Mouse (Mus musculus): Measurements from ENCODE around the gene Olfr1151. TPM values are rescaled to one million over a fixed set of nuclear protein-coding genes. Genes with fewer than 3 reads are reported as not detected.

Gene Olfr1151
- not detected for total RNA-seq (2021)
- long read RNA-seq, experiment 1 = 0 reads
- long read RNA-seq, experiment 2 = 0 reads

DNA sequence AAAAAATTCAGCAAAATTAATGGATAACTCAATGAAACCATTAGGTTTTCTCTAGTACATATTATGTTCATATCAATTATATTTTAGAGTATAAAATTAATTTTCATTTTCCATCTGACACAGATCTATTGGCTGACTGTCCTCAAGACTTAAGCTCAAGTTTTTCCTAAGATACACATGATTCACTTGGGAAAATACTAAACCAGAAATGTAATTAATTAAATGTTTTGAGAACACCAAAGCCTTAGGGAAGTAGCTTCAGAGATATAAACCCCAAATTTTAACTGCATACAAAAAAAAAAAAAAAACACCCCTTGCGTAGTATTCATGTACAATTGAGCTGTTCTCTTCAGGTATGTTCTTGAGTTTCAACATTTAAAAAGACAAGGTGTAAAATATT lies at the start of gene Olfr1151:
Olfr1151 (plus strand) TSS at position 301 of the 400 bp plus-strand sequence.
- no peak for DNase-seq

DNA sequence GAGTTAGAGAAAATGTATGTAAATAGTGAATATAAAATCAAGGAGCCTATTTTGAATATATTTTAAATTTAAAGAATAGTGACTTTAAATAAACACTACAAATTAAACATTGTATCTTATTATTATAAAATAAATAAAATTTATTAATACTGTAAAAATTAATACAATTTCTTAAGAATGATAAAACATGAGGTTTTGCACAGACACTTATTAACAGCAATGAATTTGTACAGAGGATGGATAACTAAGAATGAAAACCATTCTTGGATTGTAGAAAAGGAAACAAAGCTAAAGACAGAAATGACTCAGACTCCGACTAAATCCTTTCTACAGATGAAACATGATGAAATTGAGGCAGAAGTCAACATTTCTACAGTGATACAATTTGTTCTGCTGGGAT lies 46.1 kb upstream of the Olfr1151 start, which contains the start of gene Olfr1145:
Olfr1145 (plus strand) TSS at position 301 of the 400 bp plus-strand sequence.
- DNase-seq = no peak

DNA sequence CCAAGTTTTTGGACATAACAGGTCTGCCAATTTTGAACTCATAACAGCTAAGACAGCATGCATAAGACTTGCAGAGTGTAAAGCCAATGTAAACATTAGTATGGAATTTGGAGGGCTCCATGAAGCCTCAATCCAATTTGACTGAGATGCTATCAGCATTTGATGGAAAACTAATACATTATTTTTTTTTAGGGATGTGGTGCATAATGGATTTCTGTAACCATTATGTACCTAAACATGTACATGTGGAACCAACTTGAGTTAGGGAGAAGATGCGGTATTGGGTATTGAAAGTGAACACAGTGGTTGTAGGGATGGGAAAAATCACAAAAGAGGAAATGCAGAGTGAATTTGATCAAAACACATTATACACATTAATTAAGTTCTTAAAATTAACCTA lies 25.4 kb upstream of the Olfr1151 start, which contains the start of gene Olfr1148:
Olfr1148 (plus strand) TSS at position 301 of the 400 bp plus-strand sequence.
- DNase-seq = no peak

DNA sequence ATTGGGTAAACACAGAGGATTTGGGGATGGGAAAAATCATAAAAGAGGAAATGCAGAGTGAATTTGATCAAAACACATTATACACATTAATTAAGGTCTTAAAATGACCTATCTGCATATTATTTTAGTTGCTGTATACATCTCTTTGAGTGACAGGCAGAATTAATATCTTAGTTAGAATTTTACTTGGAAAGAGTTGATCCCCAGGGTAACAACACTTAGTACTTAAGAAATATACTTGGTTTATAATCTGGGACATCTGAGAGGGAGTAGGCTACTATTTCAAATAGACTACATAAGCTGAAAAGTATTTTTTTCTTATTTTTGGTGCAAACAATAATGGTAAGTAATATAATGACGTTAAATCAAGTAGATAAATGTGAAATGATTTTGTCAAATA lies 12.0 kb upstream of the Olfr1151 start, which contains the start of gene Olfr1150-ps1:
Olfr1150-ps1 (plus strand) TSS at position 301 of the 400 bp plus-strand sequence.
- DNase-seq = no peak

DNA sequence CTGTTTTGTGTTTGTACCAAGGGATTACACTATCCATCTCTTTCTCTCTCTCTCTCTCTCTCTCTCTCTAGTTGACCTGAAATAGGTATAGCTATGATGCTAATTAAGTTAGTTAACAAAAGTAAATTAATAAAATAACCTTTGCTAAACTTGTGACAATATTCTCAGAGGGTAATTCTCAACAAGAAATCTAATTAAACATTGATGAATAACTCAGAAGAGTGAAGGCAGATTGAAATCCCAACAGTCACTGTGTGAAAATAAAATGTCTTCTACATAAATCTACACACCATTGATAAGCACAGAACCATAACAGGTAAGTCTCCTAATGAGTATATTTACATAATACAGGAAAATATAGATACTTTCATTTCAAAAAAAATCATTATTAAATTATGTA lies 10.5 kb downstream of the Olfr1151 start, which contains the start of gene Olfr1152:
Olfr1152 (plus strand) TSS at position 301 of the 400 bp plus-strand sequence.
- DNase-seq = no peak

DNA sequence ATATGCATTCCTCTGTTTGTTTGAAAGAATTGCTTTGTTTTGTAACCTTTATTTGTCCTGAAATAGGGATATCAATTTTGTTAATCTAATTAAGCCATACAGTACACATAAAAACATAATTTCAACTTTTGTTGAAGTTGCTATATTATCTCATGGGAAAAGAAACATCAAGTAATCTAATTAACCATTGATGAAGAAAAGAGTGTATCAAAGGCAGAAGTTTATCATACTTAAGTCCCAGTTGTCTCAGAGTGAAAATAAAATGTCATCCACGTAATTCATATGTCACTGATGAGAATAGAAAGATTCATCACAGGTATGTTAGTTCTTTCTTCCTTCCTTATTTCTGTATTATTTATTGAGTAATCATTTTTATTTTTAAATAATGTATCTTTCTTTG lies 39.0 kb downstream of the Olfr1151 start, which contains the start of gene Olfr1153:
Olfr1153 (plus strand) TSS at position 301 of the 400 bp plus-strand sequence.
- no peak for DNase-seq

DNA sequence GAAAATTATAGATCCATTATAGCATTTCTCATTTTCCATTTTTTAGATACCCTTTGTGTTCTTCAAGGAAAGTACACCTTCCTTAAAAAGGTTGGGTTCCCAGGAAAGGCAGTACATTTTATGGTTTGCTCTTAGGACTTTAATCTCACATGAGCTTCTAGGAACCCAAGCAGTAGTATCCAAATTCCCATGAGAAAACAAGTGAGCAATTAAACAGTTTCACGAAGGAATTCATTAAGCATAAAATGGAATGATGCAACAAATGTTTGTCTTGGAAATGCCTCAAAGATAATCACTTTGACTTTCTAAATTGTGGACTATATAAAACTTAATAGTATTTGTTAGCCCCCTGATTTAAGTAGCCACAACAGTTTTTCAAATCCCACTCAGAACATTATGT lies 49.4 kb downstream of the Olfr1151 start, which contains the start of gene Olfr1154:
Olfr1154 (minus strand) TSS at position 101 of the 400 bp plus-strand sequence.
- DNase-seq = no peak

Other genes with a start within 250 kb of the Olfr1151 start
- not detected for gene Olfr1130, start 249.7 kb upstream of the Olfr1151 start, total RNA-seq (2021)
- not detected for gene Olfr1131, start 228.8 kb upstream of the Olfr1151 start, total RNA-seq (2021)
- gene Olfr1132, start 218.3 kb upstream of the Olfr1151 start, total RNA-seq (2021) = not detected
- gene Olfr1133, start 208.5 kb upstream of the Olfr1151 start, total RNA-seq (2021) = not detected
- not detected for gene Olfr1134, start 197.4 kb upstream of the Olfr1151 start, total RNA-seq (2021)
- gene Olfr1135, start 182.2 kb upstream of the Olfr1151 start, total RNA-seq (2021) = not detected
- gene Olfr1136, start 161.9 kb upstream of the Olfr1151 start, total RNA-seq (2021) = not detected
- not detected for gene Olfr1137, start 142.7 kb upstream of the Olfr1151 start, total RNA-seq (2021)
- not detected for gene Olfr1138, start 115.9 kb upstream of the Olfr1151 start, total RNA-seq (2021)
- gene Olfr1140, start 112.1 kb upstream of the Olfr1151 start, total RNA-seq (2021) = not detected
- gene Olfr1141, start 101.9 kb upstream of the Olfr1151 start, total RNA-seq (2021) = not detected
- gene Olfr152, start 76.4 kb upstream of the Olfr1151 start, total RNA-seq (2021) = not detected
- not detected for gene Olfr1143, start 55.3 kb upstream of the Olfr1151 start, total RNA-seq (2021)
- not detected for gene Olfr1145, start 46.0 kb upstream of the Olfr1151 start, total RNA-seq (2021)
- gene Olfr1148, start 25.3 kb upstream of the Olfr1151 start, total RNA-seq (2021) = not detected
- gene Olfr1150-ps1, start 11.9 kb upstream of the Olfr1151 start, total RNA-seq (2021) = not detected
- not detected for gene Olfr1152, start 10.6 kb downstream of the Olfr1151 start, total RNA-seq (2021)
- gene Olfr1153, start 39.1 kb downstream of the Olfr1151 start, total RNA-seq (2021) = not detected
- gene Olfr1154, start 49.3 kb downstream of the Olfr1151 start, total RNA-seq (2021) = not detected
- not detected for gene Olfr1155, start 89.3 kb downstream of the Olfr1151 start, total RNA-seq (2021)
- not detected for gene Olfr1156, start 97.2 kb downstream of the Olfr1151 start, total RNA-seq (2021)
- gene Olfr1157, start 112.4 kb downstream of the Olfr1151 start, total RNA-seq (2021) = not detected
- not detected for gene Olfr74, start 118.8 kb downstream of the Olfr1151 start, total RNA-seq (2021)
- gene Olfr1158, start 134.3 kb downstream of the Olfr1151 start, total RNA-seq (2021) = not detected
- not detected for gene Olfr1160, start 152.4 kb downstream of the Olfr1151 start, total RNA-seq (2021)
- not detected for gene Olfr1161, start 166.9 kb downstream of the Olfr1151 start, total RNA-seq (2021)
- gene Olfr73, start 181.8 kb downstream of the Olfr1151 start, total RNA-seq (2021) = not detected
- gene Olfr1162, start 195.3 kb downstream of the Olfr1151 start, total RNA-seq (2021) = not detected
- gene Olfr1163, start 216.0 kb downstream of the Olfr1151 start, total RNA-seq (2021) = not detected
- gene Olfr1164, start 238.1 kb downstream of the Olfr1151 start, total RNA-seq (2021) = not detected